40 mouse cellular contexts compared by ENCODE assay signal in genomic region chr11:69153831-69154230, GRCm38 (mm10). TPM values are rescaled to one million over a fixed set of nuclear protein-coding genes. Genes with fewer than 3 reads are reported as not detected.
"Had no signal": no experiment of that assay in that cellular context is flagged by ENCODE, and none has a peak within 500 bp of the region (broad histone marks: within the 10 kb centered on the region; RNA-seq: fewer than 3 reads in every experiment).

No protein-coding gene starts in this region.

- H3K27ac ChIP-seq: limb, embryonic 10.5 days; limb, embryonic 12.5 days; limb, embryonic 13.5 days; limb, embryonic 15.5 days; liver, embryonic 12.5 days; liver, embryonic 13.5 days; liver, embryonic 14.5 days; liver, embryonic 15.5 days; lung, embryonic 15.5 days; macrophage; midbrain, embryonic 10.5 days; midbrain, embryonic 12.5 days; midbrain, embryonic 13.5 days; midbrain, embryonic 15.5 days; neural tube, embryonic 12.5 days; neural tube, embryonic 13.5 days had no signal

- H3K4me3 ChIP-seq: limb, embryonic 10.5 days; limb, embryonic 12.5 days; limb, embryonic 13.5 days; limb, embryonic 15.5 days; liver, embryonic 12.5 days; liver, embryonic 13.5 days; liver, embryonic 15.5 days; lung, embryonic 15.5 days; megakaryocyte, embryonic 14.5 days; midbrain, embryonic 10.5 days; midbrain, embryonic 12.5 days; midbrain, embryonic 13.5 days; midbrain, embryonic 15.5 days; myocyte; neural tube, embryonic 12.5 days; neural tube, embryonic 13.5 days had no signal

- DNase-seq: left cerebral cortex, postnatal 4 days; liver; liver, embryonic 13.5 days; liver, postnatal 0 days; lung, adult 18-20 months; lung, adult 2 months; lung, embryonic 14.5 days; lung, postnatal 10 days; lung, postnatal 14 days; lung, postnatal 36 days; lung, postnatal 4 days; midbrain, embryonic 14.5 days had no signal

RNA-seq across cellular contexts. Expression of gene Alox12b, which starts 3.0 kb away (rescaled TPM):
- total RNA-seq: liver, adult 2 months; megakaryocyte progenitor cell, adult 5-6 weeks; megakaryocyte, adult 5-6 weeks; megakaryocyte-erythroid progenitor cell, adult 5-6 weeks; monocyte, adult 5-6 weeks had no signal
- polyA plus RNA-seq: liver, adult 2 months; liver, embryonic 11.5 days; liver, embryonic 12.5 days; liver, embryonic 13.5 days; liver, embryonic 14.5 days; liver, embryonic 15.5 days; liver, embryonic 16.5 days; liver, postnatal 0 days; lung, embryonic 14.5 days; lung, embryonic 15.5 days; lung, embryonic 16.5 days; lung, postnatal 0 days; macrophage; midbrain, embryonic 10.5 days; midbrain, embryonic 11.5 days; midbrain, embryonic 13.5 days; myocyte; neural tube, embryonic 11.5 days had no signal

RNA-seq across cellular contexts. Expression of gene Aloxe3, which starts 28.1 kb away (rescaled TPM):
- total RNA-seq: liver, adult 2 months; megakaryocyte progenitor cell, adult 5-6 weeks; megakaryocyte-erythroid progenitor cell, adult 5-6 weeks had no signal
- polyA plus RNA-seq: liver, embryonic 11.5 days; liver, embryonic 12.5 days; liver, embryonic 13.5 days; liver, embryonic 15.5 days; macrophage; neural tube, embryonic 12.5 days had no signal

RNA-seq across cellular contexts. Expression of gene 9130213A22Rik, which starts 31.4 kb away (rescaled TPM):
- total RNA-seq: liver, adult 2 months; megakaryocyte progenitor cell, adult 5-6 weeks; megakaryocyte, adult 5-6 weeks; megakaryocyte-erythroid progenitor cell, adult 5-6 weeks; monocyte, adult 5-6 weeks had no signal
- polyA plus RNA-seq: liver, embryonic 13.5 days; liver, embryonic 16.5 days; midbrain, embryonic 13.5 days; neural tube, embryonic 11.5 days; neural tube, embryonic 12.5 days had no signal

RNA-seq across cellular contexts. Expression of gene Hes7, which starts 33.6 kb away (rescaled TPM):
- total RNA-seq: liver, adult 2 months; megakaryocyte progenitor cell, adult 5-6 weeks; megakaryocyte, adult 5-6 weeks; megakaryocyte-erythroid progenitor cell, adult 5-6 weeks; monocyte, adult 5-6 weeks had no signal
- polyA plus RNA-seq: macrophage had no signal

RNA-seq across cellular contexts. Expression of gene Alox8, which starts 43.8 kb away (rescaled TPM):
- total RNA-seq: liver, adult 2 months; megakaryocyte-erythroid progenitor cell, adult 5-6 weeks had no signal
- polyA plus RNA-seq: limb, embryonic 12.5 days; liver, adult 2 months; liver, embryonic 12.5 days; liver, embryonic 13.5 days; lung, adult 2 months; lung, embryonic 14.5 days; macrophage; midbrain, embryonic 11.5 days; myocyte; neural tube, embryonic 11.5 days had no signal
